Mouse (Mus musculus) megakaryocyte, embryonic 14.5 days (primary cell): ENCODE data around the gene 1110017D15Rik. TPM values are rescaled to one million over a fixed set of nuclear protein-coding genes. Genes with fewer than 3 reads are reported as not detected.
A peak's percentile ranks its signal among the peaks of the same experiment; 100 is the strongest.

Source experiments
- H3K27me3 ChIP-seq: replicated peaks from 2 replicates; pipeline ENCODE3; 2012; ENCODE audit warnings: inconsistent platforms
- H3K36me3 ChIP-seq: replicated peaks from 2 replicates; pipeline ENCODE3; 2012; ENCODE audit warnings: low read length, inconsistent platforms, mixed read lengths
- H3K4me1 ChIP-seq: 2 replicates; pipeline ENCODE4 v1.6.1; 2012; ENCODE audit warnings: inconsistent platforms
- H3K4me3 ChIP-seq: replicated peaks from 2 replicates; pipeline ENCODE3; 2012; ENCODE audit warnings: moderate library complexity, mild to moderate bottlenecking, inconsistent platforms
- H3K9me3 ChIP-seq: 2 replicates; pipeline ENCODE4 v1.6.1; 2012; ENCODE audit warnings: inconsistent platforms
- FLI1 ChIP-seq: IDR thresholded peaks from 2 replicates; pipeline ENCODE4 v1.6.1; 2012; ENCODE audit warnings: low read length, inconsistent platforms, mixed read lengths
- GATA1 ChIP-seq: IDR thresholded peaks from 3 replicates; pipeline ENCODE4 v1.6.1; 2012; ENCODE audit warnings: mixed read lengths, low read length, inconsistent platforms, borderline replicate concordance
- polyA plus RNA-seq: library from polyadenylated mRNA; stranded (reverse); fragments of >175 nt; gene quantifications from 2 replicates; pipeline ENCODE4 v1.2.3, GENCODE M21; 2012; ENCODE audit warnings: low replicate concordance; ENCODE audit not compliant: insufficient read depth

1110017D15Rik gene
- 0.29 TPM in 1 of 2 replicates, not detected in the other for polyA plus RNA-seq

GRCm38 (mm10) chr4:41517233-41517632 is at the start of gene 1110017D15Rik:
Gene 1110017D15Rik (minus strand): TSS chr4:41517333.
- Histone ChIP-seq H3K27me3 (peaks cover 31% of the 10 kb centered on the region), H3K9me3 (no peaks in the 10 kb centered on the region), H3K4me1 (no peaks in the 10 kb centered on the region), H3K4me3 (no peak within 1 kb of the TSS), H3K36me3 (no peaks in the 10 kb centered on the region)
- TF ChIP-seq GATA1 (no peak), FLI1 (no peak)

GRCm38 (mm10) chr4:41566123-41566522 is 49.0 kb upstream of the 1110017D15Rik start:
- H3K9me3 ChIP-seq = no peaks in the 10 kb centered on the region
- no peak overlapping the region for H3K4me3 ChIP-seq
- H3K36me3 ChIP-seq = no peaks in the 10 kb centered on the region
- H3K4me1 ChIP-seq = peaks cover 24% of the 10 kb centered on the region
- TF ChIP-seq FLI1 (no peak), GATA1 (no peak)
- peaks cover 38% of the 10 kb centered on the region for H3K27me3 ChIP-seq

- Histone ChIP-seq H3K36me3 (no peaks in the 10 kb centered on the region), H3K27me3 (peaks cover 30% of the 10 kb centered on the region), H3K4me3 (no peak overlapping the region), H3K9me3 (no peaks in the 10 kb centered on the region), H3K4me1 (peaks cover 14% of the 10 kb centered on the region)
- TF ChIP-seq GATA1 = no peak
- TF ChIP-seq FLI1 = no peak
Measured at GRCm38 (mm10) chr4:41563297-41563696, 46.2 kb upstream of the 1110017D15Rik start.

DNA sequence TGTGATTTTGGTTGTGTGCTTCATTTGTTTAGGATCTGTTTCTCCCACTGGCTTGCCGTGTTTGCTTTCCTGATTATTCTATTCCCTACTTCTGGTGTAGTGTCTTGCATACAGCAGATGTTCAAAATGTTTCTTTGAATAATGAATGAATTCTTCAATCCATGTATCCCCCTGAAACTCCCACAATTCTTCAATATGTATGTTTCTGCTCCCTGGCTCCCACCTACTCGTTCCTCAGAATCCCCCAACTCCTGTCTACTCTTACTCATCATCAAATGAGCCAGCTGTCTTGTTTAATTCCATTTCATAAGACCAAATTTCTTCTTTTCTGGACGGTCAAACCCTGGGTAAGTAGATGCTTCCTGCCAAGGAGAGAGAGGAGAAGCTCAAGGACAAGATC is 40.0 kb upstream of the 1110017D15Rik start:
- no peaks in the 10 kb centered on the region for H3K9me3 ChIP-seq
- H3K36me3 ChIP-seq = no peaks in the 10 kb centered on the region
- H3K4me3 ChIP-seq = no peak overlapping the region
- H3K4me1 ChIP-seq = peaks cover 26% of the 10 kb centered on the region
- peaks cover 13% of the 10 kb centered on the region for H3K27me3 ChIP-seq
- TF ChIP-seq FLI1 = no peak
- no peak for TF ChIP-seq GATA1

DNA sequence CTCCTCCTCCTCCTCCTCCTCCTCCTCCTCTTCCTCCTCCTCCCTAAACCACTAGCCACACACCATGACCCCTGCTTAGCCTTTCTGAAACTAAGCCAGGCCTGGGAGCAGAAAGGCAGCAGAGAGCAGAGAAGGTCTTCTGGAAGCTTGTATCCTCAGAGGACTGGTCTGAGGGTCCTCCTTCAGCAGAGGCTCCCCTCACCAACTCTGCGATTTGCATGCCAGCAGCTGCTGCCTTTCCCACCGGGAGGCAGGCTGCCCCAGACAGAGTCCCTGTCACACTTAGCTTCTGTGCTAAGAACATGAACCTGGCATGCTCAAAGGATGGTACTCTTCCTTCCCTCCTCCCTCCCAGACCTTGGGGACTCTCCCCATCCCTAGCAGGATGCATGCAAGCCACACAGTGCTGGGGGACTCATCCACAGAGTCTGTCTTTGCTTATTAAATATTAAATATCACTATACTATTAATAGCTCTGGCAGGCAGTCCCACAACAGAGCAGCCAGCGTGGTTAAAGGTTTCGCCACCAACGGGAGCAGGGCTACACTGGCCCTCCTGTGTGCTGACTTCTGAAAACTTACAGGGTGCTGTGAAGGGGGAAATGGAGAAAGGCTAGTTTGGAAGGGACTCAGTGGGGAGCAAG is 39.3 kb upstream of the 1110017D15Rik start:
- Histone ChIP-seq H3K4me1 (peaks cover 26% of the 10 kb centered on the region), H3K4me3 (no peak overlapping the region), H3K36me3 (no peaks in the 10 kb centered on the region), H3K9me3 (no peaks in the 10 kb centered on the region), H3K27me3 (peaks cover 13% of the 10 kb centered on the region)
- no peak for TF ChIP-seq GATA1
- TF ChIP-seq FLI1 = no peak

- H3K27me3 ChIP-seq = peaks cover 13% of the 10 kb centered on the region
- TF ChIP-seq FLI1 = no peak
- no peak for TF ChIP-seq GATA1
- no peak overlapping the region for H3K4me3 ChIP-seq
- no peaks in the 10 kb centered on the region for H3K9me3 ChIP-seq
- H3K36me3 ChIP-seq = no peaks in the 10 kb centered on the region
- peaks cover 26% of the 10 kb centered on the region for H3K4me1 ChIP-seq
Measured at GRCm38 (mm10) chr4:41554994-41555663, 38.0 kb upstream of the 1110017D15Rik start.

DNA sequence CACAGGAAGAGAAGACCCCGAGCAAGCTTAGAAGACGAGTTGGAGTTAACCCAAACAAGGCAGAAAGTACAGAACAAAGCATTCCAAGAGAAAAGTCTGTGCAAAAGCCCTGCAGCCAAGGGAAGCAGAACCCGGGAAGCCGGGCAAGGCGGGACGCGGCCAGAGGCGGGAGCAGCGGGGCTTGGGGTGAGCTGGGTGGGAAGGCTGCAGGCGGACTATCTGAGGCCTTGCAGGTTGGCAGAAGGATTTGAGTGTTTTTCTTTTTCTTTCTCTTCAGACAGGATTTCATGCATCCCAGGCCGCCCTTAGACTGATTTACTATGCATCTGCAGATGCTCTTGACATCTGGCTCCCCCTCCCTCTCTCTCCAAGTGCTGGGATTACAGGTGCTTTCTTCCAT is 36.0 kb upstream of the 1110017D15Rik start:
- TF ChIP-seq GATA1 (no peak), FLI1 (no peak)
- peaks cover 10% of the 10 kb centered on the region for H3K27me3 ChIP-seq
- no peaks in the 10 kb centered on the region for H3K9me3 ChIP-seq
- peaks cover 22% of the 10 kb centered on the region for H3K4me1 ChIP-seq
- H3K4me3 ChIP-seq = no peak overlapping the region
- no peaks in the 10 kb centered on the region for H3K36me3 ChIP-seq

DNA sequence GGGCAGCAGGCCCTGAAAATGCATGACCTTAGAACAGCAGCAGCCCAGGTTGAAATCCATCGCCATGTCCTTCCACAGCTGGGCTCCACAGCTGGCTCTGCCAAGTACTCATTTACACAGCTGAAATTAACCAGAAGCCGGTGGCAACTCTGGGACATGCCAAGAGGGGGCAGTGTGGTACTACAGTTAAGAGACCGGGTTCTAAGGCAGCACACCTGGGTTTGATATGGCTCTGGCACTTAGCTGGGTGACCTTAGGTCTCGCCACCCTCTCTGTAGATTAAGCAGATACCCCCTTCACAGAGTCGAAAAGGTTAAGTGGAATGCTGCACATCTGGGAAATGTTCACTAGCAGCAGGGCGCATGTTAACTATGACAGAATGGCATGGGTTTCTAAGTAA is 35.4 kb upstream of the 1110017D15Rik start:
- Histone ChIP-seq H3K4me3 (no peak overlapping the region), H3K9me3 (0 out of 2 replicates have a peak, but pooled peaks cover 2% of the 10 kb centered on the region), H3K27me3 (peaks cover 9% of the 10 kb centered on the region), H3K4me1 (peaks cover 22% of the 10 kb centered on the region), H3K36me3 (no peaks in the 10 kb centered on the region)
- TF ChIP-seq FLI1 = no peak
- TF ChIP-seq GATA1 = no peak

DNA sequence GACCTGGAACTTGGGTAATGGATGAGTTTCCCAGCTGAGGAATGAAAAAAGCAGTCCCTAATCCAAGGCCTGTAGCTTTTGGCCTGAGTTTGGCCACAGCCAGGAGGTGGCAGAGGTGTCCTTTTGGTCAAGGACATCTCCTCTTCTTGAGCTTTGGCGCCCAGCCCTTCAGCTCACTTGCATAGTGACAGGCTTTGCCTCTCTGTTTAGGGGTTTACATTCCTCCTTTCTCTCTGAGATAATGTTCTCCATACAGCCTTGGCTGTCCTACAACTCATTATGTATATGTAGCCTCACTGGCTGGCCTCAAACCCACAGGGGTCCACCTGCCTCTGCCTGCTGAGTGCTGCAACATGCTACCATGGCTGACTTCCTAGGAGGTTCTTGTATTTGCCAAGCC is 30.0 kb upstream of the 1110017D15Rik start:
- H3K4me3 ChIP-seq = no peak overlapping the region
- peaks cover 7% of the 10 kb centered on the region for H3K27me3 ChIP-seq
- 0 out of 2 replicates have a peak, but pooled peaks cover 2% of the 10 kb centered on the region for H3K9me3 ChIP-seq
- TF ChIP-seq GATA1 (no peak), FLI1 (no peak)
- H3K4me1 ChIP-seq = 0 out of 2 replicates have a peak, but pooled peaks cover 2% of the 10 kb centered on the region
- no peaks in the 10 kb centered on the region for H3K36me3 ChIP-seq

- Histone ChIP-seq H3K4me1 (0 out of 2 replicates have a peak, but pooled peaks cover 2% of the 10 kb centered on the region), H3K4me3 (peak overlapping the region; percentile 46), H3K9me3 (0 out of 2 replicates have a peak, but pooled peaks cover 2% of the 10 kb centered on the region), H3K27me3 (peaks cover 7% of the 10 kb centered on the region), H3K36me3 (no peaks in the 10 kb centered on the region)
- TF ChIP-seq FLI1 (no peak), GATA1 (no peak)
Measured at GRCm38 (mm10) chr4:41545985-41546384, 28.9 kb upstream of the 1110017D15Rik start.
